ENCODE assay signal across 8 mouse cellular contexts in the genomic region with DNA sequence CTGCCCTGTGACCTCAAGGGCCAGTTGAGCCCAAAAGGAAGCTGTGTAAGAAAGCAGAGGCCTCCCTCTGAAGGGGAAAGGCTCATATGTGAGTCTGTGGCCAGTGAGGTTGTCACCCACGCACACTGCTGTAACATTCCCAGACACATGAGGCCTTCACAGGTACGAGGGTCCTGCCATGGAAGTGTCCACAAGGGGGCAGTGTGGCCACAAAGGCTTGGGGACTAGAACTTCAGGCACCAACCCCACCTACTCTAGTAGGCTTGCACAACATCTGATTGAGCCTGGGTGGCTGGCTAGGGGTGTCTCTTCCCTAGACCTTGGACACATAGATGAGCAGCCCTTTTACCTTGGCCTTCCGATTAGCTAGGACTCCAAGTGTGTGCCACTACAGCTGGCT. TPM values are rescaled to one million over a fixed set of nuclear protein-coding genes. Genes with fewer than 3 reads are reported as not detected.
A peak's percentile ranks its signal among the peaks of the same experiment; 100 is the strongest.
DNase-seq lines count a peak whose midpoint lies in the region; ATAC-seq and TF ChIP-seq lines count a peak whose summit lies in the region.

No protein-coding gene starts in this region.

- TF ChIP-seq POLR2A in ES-Bruce4 (IDR thresholded peaks at IDR 0.05; ENCODE audit: insufficient read depth, low read length): no peak

- H3K4me1 ChIP-seq in ES-Bruce4 (ENCODE audit: control insufficient read depth, insufficient read depth, low read length): no peaks in the 10 kb centered on the region
- peaks cover 34% of the 10 kb centered on the region for H3K4me1 ChIP-seq in liver, postnatal 0 days (ENCODE audit: insufficient read depth)

- 17% methylated on average over 3 of the region's 3 CpGs for WGBS in liver, postnatal 0 days (ENCODE audit: insufficient replicate concordance)

- no peak overlapping the region for H3K4me2 ChIP-seq in liver, postnatal 0 days (ENCODE audit: low read depth, low read length)

- H3K27me3 ChIP-seq in ES-Bruce4 (ENCODE audit: control insufficient read depth, insufficient read depth, low read length, poor library complexity, severe bottlenecking): no peaks in the 10 kb centered on the region
- H3K27me3 ChIP-seq in liver, postnatal 0 days (ENCODE audit: insufficient read depth, low read length): no peaks in the 10 kb centered on the region

- H3K4me3 ChIP-seq in ES-Bruce4 (ENCODE audit: low read depth, low read length): no peak overlapping the region
- no peak overlapping the region for H3K4me3 ChIP-seq in liver, postnatal 0 days (ENCODE audit: low read depth, low read length)

- H3K9ac ChIP-seq in ES-Bruce4 (ENCODE audit: low read depth, poor library complexity, severe bottlenecking): no peak overlapping the region
- no peak overlapping the region for H3K9ac ChIP-seq in liver, postnatal 0 days (replicated peaks)

- no peak for ATAC-seq in liver, postnatal 0 days

- no peaks in the 10 kb centered on the region for H3K36me3 ChIP-seq in ES-Bruce4 (ENCODE audit: control insufficient read depth, insufficient read depth, low read length, poor library complexity, severe bottlenecking)
- H3K36me3 ChIP-seq in liver, postnatal 0 days (replicated peaks; ENCODE audit: insufficient read depth, low read length): no peaks in the 10 kb centered on the region

- peak; percentile 98 for TF ChIP-seq CTCF in ES-Bruce4 (IDR thresholded peaks at IDR 0.05; ENCODE audit: low read depth, low read length)
- peak; percentile 99 for TF ChIP-seq CTCF in liver, postnatal 0 days (IDR thresholded peaks at IDR 0.05; ENCODE audit: low read depth)

- no peak overlapping the region for H3K27ac ChIP-seq in ES-Bruce4 (ENCODE audit: insufficient read depth, low read length)
- no peak overlapping the region for H3K27ac ChIP-seq in liver, postnatal 0 days (ENCODE audit: low read depth)

- H3K9me3 ChIP-seq in ES-Bruce4 (replicated peaks; ENCODE audit: control insufficient read depth, insufficient read depth, low read length, poor library complexity, severe bottlenecking): no peaks in the 10 kb centered on the region
- no peaks in the 10 kb centered on the region for H3K9me3 ChIP-seq in liver, postnatal 0 days (ENCODE audit: low read length)

- peak; percentile 93 for DNase-seq in 3T3-L1 (ENCODE audit: low read depth, low spot score)
- DNase-seq in c-Kit-positive CD71-positive TER-119-negative erythroid progenitor cells, embryonic 14.5 days (ENCODE audit: low read depth): peak; percentile 81
- peak; percentile 70 for DNase-seq in frontal cortex, postnatal 36 days (ENCODE audit: low spot score in 2 of 2)
- DNase-seq in kidney, postnatal 4 days: peak; percentile 90 to 91
- peak; percentile 90 for DNase-seq in liver, postnatal 0 days
- peak; percentile 54 for DNase-seq in retina, postnatal 7 days (ENCODE audit: low read depth, low spot score)
- peak; percentile 61 for DNase-seq in urinary bladder, adult 2 months (ENCODE audit: low spot score)

- no peak for TF ChIP-seq EP300 in ES-Bruce4 (IDR thresholded peaks at IDR 0.05; ENCODE audit: insufficient read depth, low read depth, low read length)
- no peak for TF ChIP-seq EP300 in liver, postnatal 0 days (IDR thresholded peaks at IDR 0.05; ENCODE audit: low read depth)

RNA-seq across cellular contexts. Expression of gene Tnip2, which starts 4.1 kb away (rescaled TPM):
- polyA plus RNA-seq in ES-Bruce4 (2011; ENCODE audit: insufficient read depth, insufficient read length, low read depth, missing spikeins): 10.1 and 14.0 TPM in 2 replicates
- 5.3 and 5.5 TPM in 2 replicates for polyA plus RNA-seq in liver, postnatal 0 days (2015; fragmentation: Nextera tagmentation; extraction: Ambion mirVana)
- 39.9 and 43.9 TPM in 2 replicates for polyA plus RNA-seq in urinary bladder, adult 2 months (2012; rRNA removed)

RNA-seq across cellular contexts. Expression of gene Sh3bp2, which starts 7.7 kb away (rescaled TPM):
- polyA plus RNA-seq in ES-Bruce4 (2011; ENCODE audit: insufficient read depth, insufficient read length, low read depth, missing spikeins): 2.6 and 2.8 TPM in 2 replicates
- polyA plus RNA-seq in liver, postnatal 0 days (2015; fragmentation: Nextera tagmentation; extraction: Ambion mirVana): 7.7 and 9.8 TPM in 2 replicates
- polyA plus RNA-seq in urinary bladder, adult 2 months (2012; rRNA removed): 7.5 and 7.8 TPM in 2 replicates

RNA-seq across cellular contexts. Expression of gene Add1, which starts 55.6 kb away (rescaled TPM):
- polyA plus RNA-seq in ES-Bruce4 (2011; ENCODE audit: insufficient read depth, insufficient read length, low read depth, missing spikeins): 71.7 and 76.9 TPM in 2 replicates
- 52.0 and 54.8 TPM in 2 replicates for polyA plus RNA-seq in liver, postnatal 0 days (2015; fragmentation: Nextera tagmentation; extraction: Ambion mirVana)
- 232 and 250 TPM in 2 replicates for polyA plus RNA-seq in urinary bladder, adult 2 months (2012; rRNA removed)
